Mouse (Mus musculus) ovary, adult 18-20 months (tissue): ENCODE data around the gene Myo15.
"Not testable (repeated sequence)": the region's sequence is repeated elsewhere in the genome, so short reads cannot be mapped to it uniquely, and the experiment has no call there.

Experiments
- DNase-seq: peaks from one replicate; pipeline ENCODE4 v3.0.0; 2022; ENCODE audit warnings: low spot score, mixed read lengths

Myo15 gene

DNA sequence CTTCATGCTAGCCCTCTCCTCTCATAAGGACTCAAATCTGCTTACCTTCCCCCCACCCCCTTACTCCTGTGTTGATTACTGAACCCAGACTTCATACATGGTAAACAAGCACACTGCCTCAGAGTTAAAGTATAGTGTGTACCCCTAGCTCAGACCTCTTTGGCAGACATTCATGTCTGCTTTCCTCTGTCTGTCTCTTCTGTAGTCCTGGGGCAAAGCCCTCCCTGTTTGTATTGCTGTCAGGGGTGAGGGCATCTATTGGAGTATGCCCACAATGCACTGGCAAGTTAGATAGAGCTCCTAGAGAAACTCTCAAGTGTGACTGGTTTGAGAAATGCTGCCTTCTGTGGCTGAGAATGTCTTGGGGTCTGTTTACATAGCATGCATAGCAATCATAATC is 84.0 kb downstream of the Myo15 start:
- no peak for DNase-seq

DNA sequence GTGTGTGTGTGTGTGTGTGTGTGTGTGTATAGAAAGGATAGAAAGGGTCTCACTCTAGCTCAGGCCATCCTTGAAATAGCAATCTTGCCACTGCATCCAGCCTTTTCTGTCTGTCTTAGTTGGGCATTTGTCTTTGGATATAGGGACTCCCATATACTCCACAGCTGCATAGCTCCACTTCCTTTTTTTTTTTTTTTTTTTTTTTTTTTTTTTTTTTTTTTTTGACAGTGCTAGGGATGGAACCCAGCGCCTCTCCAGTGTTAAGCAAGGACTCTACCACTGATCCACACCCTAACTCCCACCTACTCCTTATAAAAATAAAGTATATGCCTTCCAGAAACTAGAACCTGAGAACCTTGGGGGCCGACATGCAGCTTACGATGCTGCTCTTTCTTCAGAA is 88.5 kb downstream of the Myo15 start:
- no peak for DNase-seq

DNA sequence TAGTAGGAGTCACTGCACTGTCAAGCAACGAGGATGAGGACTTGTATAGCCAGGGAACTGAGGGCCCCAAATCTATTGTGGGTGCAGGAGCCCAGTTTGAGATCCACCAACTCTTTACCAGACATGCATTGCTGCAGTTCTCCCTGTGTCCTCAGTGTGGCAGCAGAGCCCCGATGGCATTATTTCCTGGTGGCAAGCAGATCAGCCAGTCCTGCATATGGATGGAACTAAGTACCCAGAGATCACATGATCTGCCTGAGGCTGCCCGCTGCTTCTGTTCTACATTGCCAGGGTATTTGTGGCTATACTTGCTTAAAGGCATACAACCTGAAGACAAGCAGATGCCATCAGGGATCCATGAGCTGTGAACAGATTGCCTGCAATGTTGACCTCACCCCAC is 90.2 kb downstream of the Myo15 start:
- no peak for DNase-seq

DNA sequence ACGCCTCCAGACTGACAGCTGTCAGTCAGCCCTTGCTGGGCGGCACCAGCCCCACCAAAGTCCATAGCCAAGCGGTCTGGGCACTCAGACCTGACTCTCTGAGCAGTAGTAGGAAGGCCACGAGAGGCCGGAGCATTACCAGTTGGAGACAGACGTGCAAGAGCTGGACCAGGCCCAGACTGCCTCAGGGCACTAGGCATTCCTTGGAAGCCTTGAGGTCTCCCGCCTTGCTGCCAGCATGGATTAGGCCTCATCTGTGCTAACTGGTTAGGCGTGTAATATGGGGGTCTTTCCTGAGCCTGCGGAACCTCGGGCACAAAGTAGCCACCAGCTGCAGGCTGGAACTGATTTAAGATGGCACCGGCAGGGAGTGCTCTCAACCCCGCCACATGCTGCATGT is 104.9 kb downstream of the Myo15 start:
- not testable (repeated sequence) for DNase-seq
